Mouse (Mus musculus) bone marrow macrophage, adult 2 months (primary cell): ENCODE data around the gene Ccnjl.

ENCODE experiments used
- CTCF ChIP-seq: IDR thresholded peaks from 2 replicates; pipeline ENCODE4 v1.5.1; 2012; ENCODE audit warnings: low read depth, mild to moderate bottlenecking, low read length, moderate library complexity
- POLR2A ChIP-seq: IDR thresholded peaks from 2 replicates; pipeline ENCODE4 v1.6.1; 2012; ENCODE audit warnings: mild to moderate bottlenecking, low read depth, low read length, borderline replicate concordance

GRCm38 (mm10) chr11:43610006-43610661 lies 81.5 kb downstream of the Ccnjl start:
- TF ChIP-seq CTCF (no peak), POLR2A (no peak)
